Mouse (Mus musculus) CH12.LX (cell line): Measurements from ENCODE around the gene Phldb1. TPM values are rescaled to one million over a fixed set of nuclear protein-coding genes. Genes with fewer than 3 reads are reported as not detected.

Source experiments
- DNase-seq: peaks from one replicate; pipeline ENCODE4 v3.0.0-alpha.2; 2013; ENCODE audit errors: extremely low read depth
- H3K27ac ChIP-seq: 2 replicates; pipeline ENCODE4 v1.5.1; 2012; ENCODE audit warnings: low read depth, mild to moderate bottlenecking, control low read depth, moderate library complexity; ENCODE audit not compliant: insufficient read depth
- H3K27me3 ChIP-seq: replicated peaks from 2 replicates; pipeline ENCODE3; 2012; ENCODE audit warnings: inconsistent platforms
- H3K36me3 ChIP-seq, 2 experiments: replicated peaks in 1 of 2; 2 replicates each; pipeline versions ENCODE3 to v1.6.1; 2012; ENCODE audit warnings: inconsistent platforms in 1 of 2, low read length in 1 of 2, mild to moderate bottlenecking in 1 of 2, mixed read lengths in 1 of 2, moderate library complexity in 1 of 2; ENCODE audit not compliant: control insufficient read depth in 1 of 2, insufficient read depth in 1 of 2
- H3K4me1 ChIP-seq, 2 experiments: 2 replicates each; pipeline ENCODE4 v1.6.1; 2012; ENCODE audit warnings: inconsistent platforms in 1 of 2, moderate library complexity in 1 of 2; ENCODE audit not compliant: insufficient read depth in 2 of 2, control insufficient read depth in 1 of 2
- H3K4me2 ChIP-seq: 2 replicates; pipeline ENCODE4 v1.6.1; 2012; ENCODE audit warnings: low read depth, mild to moderate bottlenecking, control low read depth; ENCODE audit not compliant: poor library complexity, insufficient read depth, severe bottlenecking
- H3K4me3 ChIP-seq, 3 experiments: fragments of 150-350 bp in 1 of 3; sonication (generic) in 1 of 3; replicated peaks in 1 of 3; 2 replicates each; pipeline versions ENCODE3 to v1.5.1; 2011 to 2012; ENCODE audit warnings: low read depth in 2 of 3, low read length in 2 of 3, mild to moderate bottlenecking in 2 of 3, moderate library complexity in 2 of 3, control low read depth in 1 of 3, improper control_type of control experiment in 1 of 3, inconsistent platforms in 1 of 3, mixed read lengths in 1 of 3; ENCODE audit not compliant: poor library complexity in 1 of 3
- H3K79me2 ChIP-seq: replicated peaks from 2 replicates; pipeline ENCODE4 v1.6.1; 2012; ENCODE audit warnings: mild to moderate bottlenecking, moderate library complexity; ENCODE audit not compliant: control insufficient read depth, poor library complexity, insufficient read depth, severe bottlenecking; ENCODE audit errors: extremely low read depth
- H3K9ac ChIP-seq: 2 replicates; pipeline ENCODE4 v1.6.1; 2012; ENCODE audit warnings: low read depth, mild to moderate bottlenecking, control low read depth, moderate library complexity; ENCODE audit not compliant: insufficient read depth
- H3K9me3 ChIP-seq: replicated peaks from 2 replicates; pipeline ENCODE3; 2012; ENCODE audit warnings: low read length, inconsistent platforms, mixed read lengths
- CTCF ChIP-seq, 2 experiments: IDR thresholded peaks in 1 of 2; conservative IDR thresholded peaks in 1 of 2; 2 replicates each; pipeline ENCODE4 v1.5.1; 2011 to 2012; ENCODE audit warnings: low read depth in 2 of 2, low read length in 2 of 2, improper control_type of control experiment in 1 of 2, inconsistent platforms in 1 of 2, mild to moderate bottlenecking in 1 of 2, moderate library complexity in 1 of 2
- E2F4 ChIP-seq: IDR thresholded peaks from 2 replicates; pipeline ENCODE4 v1.6.1; 2011; ENCODE audit warnings: low read depth, low read length, improper control_type of control experiment; ENCODE audit not compliant: insufficient replicate concordance
- ETS1 ChIP-seq: conservative IDR thresholded peaks from 2 replicates; pipeline ENCODE4 v1.6.1; 2012; ENCODE audit warnings: low read depth, mild to moderate bottlenecking, inconsistent platforms, low read length, improper control_type of control experiment, moderate library complexity
- GABPA ChIP-seq: IDR thresholded peaks from 2 replicates; pipeline ENCODE4 v1.6.1; 2012; ENCODE audit warnings: low read depth, low read length, improper control_type of control experiment, inconsistent platforms; ENCODE audit not compliant: insufficient replicate concordance
- JUND ChIP-seq: conservative IDR thresholded peaks from 2 replicates; pipeline ENCODE4 v1.6.1; 2011; ENCODE audit warnings: low read depth, low read length, improper control_type of control experiment
- MAFK ChIP-seq: IDR thresholded peaks from 2 replicates; pipeline ENCODE4 v1.6.1; 2011; ENCODE audit warnings: low read length, improper control_type of control experiment; ENCODE audit not compliant: insufficient replicate concordance
- MAX ChIP-seq: IDR thresholded peaks from 2 replicates; pipeline ENCODE4 v1.6.1; 2011; ENCODE audit warnings: low read length, improper control_type of control experiment
- MXI1 ChIP-seq: IDR thresholded peaks from 2 replicates; pipeline ENCODE4 v1.6.1; 2011; ENCODE audit warnings: mild to moderate bottlenecking, low read depth, low read length, improper control_type of control experiment
- MYC ChIP-seq: IDR thresholded peaks from 2 replicates; pipeline ENCODE4 v1.6.1; 2011; ENCODE audit warnings: low read depth, mild to moderate bottlenecking, improper control_type of control experiment, low read length
- NELFE ChIP-seq: IDR thresholded peaks from 2 replicates; pipeline ENCODE4 v1.6.1; 2011; ENCODE audit warnings: low read depth, low read length, improper control_type of control experiment
- PAX5 ChIP-seq: IDR thresholded peaks from 2 replicates; pipeline ENCODE4 v1.6.1; 2012; ENCODE audit warnings: low read length, inconsistent platforms, mixed read lengths
- POLR2AphosphoS2 ChIP-seq: IDR thresholded peaks from 2 replicates; pipeline ENCODE4 v1.6.1; 2011; ENCODE audit warnings: low read depth, low read length, improper control_type of control experiment
- RCOR1 ChIP-seq: conservative IDR thresholded peaks from 2 replicates; pipeline ENCODE4 v1.6.1; 2012; ENCODE audit warnings: low read depth, mild to moderate bottlenecking, inconsistent platforms, low read length, improper control_type of control experiment
- SIN3A ChIP-seq: IDR thresholded peaks from 2 replicates; pipeline ENCODE4 v1.6.1; 2012; ENCODE audit warnings: low read length, improper control_type of control experiment, inconsistent platforms
- SMC3 ChIP-seq: IDR thresholded peaks from 2 replicates; pipeline ENCODE4 v1.6.1; 2011; ENCODE audit warnings: low read depth, low read length, improper control_type of control experiment
- TBP ChIP-seq: conservative IDR thresholded peaks from 2 replicates; pipeline ENCODE4 v1.6.1; 2011; ENCODE audit warnings: low read depth, low read length, improper control_type of control experiment
- USF2 ChIP-seq: conservative IDR thresholded peaks from 2 replicates; pipeline ENCODE4 v1.6.1; 2011; ENCODE audit warnings: low read depth, low read length, improper control_type of control experiment
- ZC3H11A ChIP-seq: IDR thresholded peaks from 2 replicates; pipeline ENCODE4 v1.6.1; 2012; ENCODE audit warnings: low read depth, mild to moderate bottlenecking, inconsistent platforms, low read length, improper control_type of control experiment
- ZKSCAN1 ChIP-seq: IDR thresholded peaks from 2 replicates; pipeline ENCODE4 v1.6.1; 2012; ENCODE audit warnings: low read depth, inconsistent platforms, low read length, improper control_type of control experiment, borderline replicate concordance
- ZMIZ1 ChIP-seq: IDR thresholded peaks from 2 replicates; pipeline ENCODE4 v1.6.1; 2012; ENCODE audit warnings: low read depth, mild to moderate bottlenecking, inconsistent platforms, low read length, improper control_type of control experiment
- ZNF384 ChIP-seq: IDR thresholded peaks from 2 replicates; pipeline ENCODE4 v1.6.1; 2012; ENCODE audit warnings: low read depth, low read length, improper control_type of control experiment, inconsistent platforms
- dilution Hi-C: fragments of 300-500 bp; cut with MboI; formaldehyde crosslinking; loops from 2 replicates; pipeline ENCODE4 v1.14.3; 2020; ENCODE audit warnings: low sequenced_read_pairs; ENCODE audit not compliant: extremely low pct_unique_long_range_greater_than_20kb, extremely low pct_ligation_motif_present
- in situ Hi-C: fragments of 300-500 bp; cut with MboI; formaldehyde crosslinking; loops from 3 replicates; pipeline ENCODE4 v1.14.3; 2019; ENCODE audit warnings: low sequenced_read_pairs, low pct_ligation_motif_present, low pct_unique_long_range_greater_than_20kb, mixed read lengths
- polyA plus RNA-seq: library from polyadenylated mRNA; unstranded; fragments of >175 nt; gene quantifications from 2 replicates; pipeline ENCODE4 v1.2.1, GENCODE M21; 2012; ENCODE audit warnings: low read depth; ENCODE audit not compliant: insufficient read length
- total RNA-seq, 2 experiments: library from RNA; depleted of rRNA; stranded (reverse); fragments of 300-350 nt in 1 of 2; fragments of >200 nt in 1 of 2; gene quantifications; 2 replicates each; pipeline ENCODE4 v1.2.3; 2012 to 2014

Gene Phldb1
- total and polyA plus RNA-seq, 3 experiments: 7.9 to 15.1 (median 14.6) TPM

- H3K36me3 ChIP-seq: peaks cover 0 to 8% of the 10 kb centered on the region in 2 experiments
- dilution Hi-C loops: no loop called here
- no peak overlapping the region for H3K9ac ChIP-seq
- H3K4me3 ChIP-seq: no peak overlapping the region
- TF ChIP-seq ZKSCAN1 (no peak), JUND (no peak), MAX (no peak), ZMIZ1 (no peak), ZC3H11A (no peak), E2F4 (no peak), ETS1 (no peak)
- TF ChIP-seq, all 38 proteins: peak for 0
- Histone ChIP-seq H3K4me2 (no peak overlapping the region), H3K4me1 (peaks cover 6 to 23% of the 10 kb centered on the region in 2 experiments; a peak in 3 of 4 replicates), H3K27me3 (peaks cover 3% of the 10 kb centered on the region), H3K9me3 (no peaks in the 10 kb centered on the region), H3K79me2 (no peaks in the 10 kb centered on the region), H3K27ac (no peak overlapping the region)
- in situ Hi-C loops: no loop called here
- no peak for DNase-seq
Observed at GRCm38 (mm10) chr9:44727441-44727840, 7.6 kb downstream of the Phldb1 start.

DNA sequence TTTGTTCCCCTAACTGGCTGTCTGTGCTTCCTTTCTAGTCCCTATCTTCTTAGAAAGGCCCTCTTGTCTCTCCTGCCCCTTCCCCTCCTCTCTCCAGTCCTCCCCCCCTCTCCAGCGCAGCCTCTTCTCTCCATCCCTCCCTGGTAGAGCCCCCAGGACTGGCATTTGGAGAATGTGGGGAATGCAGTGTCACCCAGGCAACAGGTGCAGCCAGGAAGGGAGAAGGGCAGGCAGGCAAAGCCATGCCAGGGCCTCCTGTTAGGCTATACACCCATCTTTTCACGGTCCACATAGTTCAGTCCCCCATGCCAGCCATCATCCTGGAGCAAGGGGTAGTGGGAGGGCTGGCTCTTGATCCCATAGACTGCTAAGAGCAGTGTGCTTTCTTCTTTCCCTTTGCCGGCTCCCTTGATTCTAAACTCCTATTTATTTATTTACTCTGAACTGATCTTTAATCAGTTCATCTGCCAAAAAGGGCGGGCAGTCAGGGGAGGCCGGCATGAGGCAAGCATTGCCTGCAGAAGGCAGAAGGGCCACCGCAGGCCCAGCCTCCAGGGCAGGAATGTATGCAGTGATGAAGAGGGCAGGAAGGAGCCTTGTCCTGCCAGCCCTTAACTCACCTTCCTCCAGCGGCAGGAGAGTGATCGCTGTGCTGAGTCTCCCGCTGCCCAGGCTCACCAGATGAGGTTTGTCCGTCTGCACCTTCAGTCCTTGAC is 8.4 kb downstream of the Phldb1 start:
- in situ Hi-C loops (no loop called here), dilution Hi-C loops (no loop called here)
- TF ChIP-seq MXI1: no peak
- no peak for TF ChIP-seq MYC
- no peak for TF ChIP-seq RCOR1
- TF ChIP-seq TBP: no peak
- TF ChIP-seq CTCF (conservative IDR thresholded peaks at IDR 0.05 in 1 of 2, IDR thresholded peaks at IDR 0.05 in 1 of 2; ENCODE audit: low read depth in 2 of 2, low read length in 2 of 2): no peak
- no peak for TF ChIP-seq NELFE
- no peak for TF ChIP-seq E2F4
- TF ChIP-seq SMC3: no peak
- TF ChIP-seq USF2: no peak
- no peak for TF ChIP-seq MAFK
- TF ChIP-seq ZNF384: no peak
- no peak for TF ChIP-seq GABPA
- TF ChIP-seq MAX: no peak
- no peak for TF ChIP-seq ZKSCAN1
- no peak for TF ChIP-seq POLR2AphosphoS2
- no peak for TF ChIP-seq SIN3A
- TF ChIP-seq PAX5: no peak
- H3K27me3 ChIP-seq: peaks cover 3% of the 10 kb centered on the region
- H3K4me2 ChIP-seq: no peak overlapping the region
- no peak overlapping the region for H3K9ac ChIP-seq
- H3K9me3 ChIP-seq: no peaks in the 10 kb centered on the region
- H3K4me1 ChIP-seq: peaks cover 9 to 32% of the 10 kb centered on the region in 2 experiments; a peak in 3 of 4 replicates
- no peak overlapping the region for H3K4me3 ChIP-seq
- no peak overlapping the region for H3K27ac ChIP-seq
- H3K79me2 ChIP-seq: no peaks in the 10 kb centered on the region
- no peak for DNase-seq
- peaks cover 0 to 8% of the 10 kb centered on the region in 2 experiments for H3K36me3 ChIP-seq
